Mouse (Mus musculus) kidney, adult 9 months (tissue): ENCODE measurements at regions not wholly inside any gene's neighbourhood (a gene's known extent, or its start where the extent isn't known, plus 50 kb on each side); places are given as distances from the start of the nearest gene placed in this dataset.

Source experiments
- DNase-seq: peaks from one replicate; pipeline ENCODE4 v3.0.0; 2022

- DNase-seq: no peak
These were observed 95.3 kb upstream of the Trpm1 start for GRCm38 (mm10) chr7:64058282-64058872.

- no peak for DNase-seq
These were observed 95.8 kb upstream of the Trpm1 start for GRCm38 (mm10) chr7:64057873-64058272.

GRCm38 (mm10) chr7:64056498-64056897, 97.1 kb upstream of the Trpm1 start:
- no peak for DNase-seq

GRCm38 (mm10) chr7:64054996-64055395, 98.6 kb upstream of the Trpm1 start:
- no peak for DNase-seq

DNA sequence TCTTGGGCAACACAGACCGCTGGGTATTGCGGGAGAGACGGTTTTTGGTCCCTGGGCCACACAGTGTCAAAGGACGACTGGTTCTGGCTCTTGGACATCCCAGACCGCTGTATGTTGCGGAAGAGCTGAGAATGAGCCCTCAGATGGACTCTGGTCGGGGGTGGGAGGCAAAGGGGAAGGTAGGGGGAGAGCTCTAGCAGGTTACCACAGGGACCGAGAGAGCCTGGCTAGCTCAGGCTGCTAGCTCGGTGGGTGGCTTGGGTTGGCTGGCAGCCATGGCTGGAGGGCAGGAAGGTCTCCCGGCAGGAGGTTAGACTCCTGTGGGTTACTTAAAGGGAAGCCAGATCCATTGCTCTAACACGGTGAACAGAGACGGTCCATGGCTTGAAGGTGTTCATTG, 99.9 kb upstream of the Trpm1 start:
- DNase-seq: no peak

- DNase-seq: peak; percentile 48
These were observed 101.2 kb upstream of the Trpm1 start for GRCm38 (mm10) chr7:64052400-64052799.

GRCm38 (mm10) chr7:64050826-64051401, 102.7 kb upstream of the Trpm1 start:
- no peak for DNase-seq

GRCm38 (mm10) chr7:64050246-64050645, 103.4 kb upstream of the Trpm1 start:
- peak; percentile 40 for DNase-seq

DNA sequence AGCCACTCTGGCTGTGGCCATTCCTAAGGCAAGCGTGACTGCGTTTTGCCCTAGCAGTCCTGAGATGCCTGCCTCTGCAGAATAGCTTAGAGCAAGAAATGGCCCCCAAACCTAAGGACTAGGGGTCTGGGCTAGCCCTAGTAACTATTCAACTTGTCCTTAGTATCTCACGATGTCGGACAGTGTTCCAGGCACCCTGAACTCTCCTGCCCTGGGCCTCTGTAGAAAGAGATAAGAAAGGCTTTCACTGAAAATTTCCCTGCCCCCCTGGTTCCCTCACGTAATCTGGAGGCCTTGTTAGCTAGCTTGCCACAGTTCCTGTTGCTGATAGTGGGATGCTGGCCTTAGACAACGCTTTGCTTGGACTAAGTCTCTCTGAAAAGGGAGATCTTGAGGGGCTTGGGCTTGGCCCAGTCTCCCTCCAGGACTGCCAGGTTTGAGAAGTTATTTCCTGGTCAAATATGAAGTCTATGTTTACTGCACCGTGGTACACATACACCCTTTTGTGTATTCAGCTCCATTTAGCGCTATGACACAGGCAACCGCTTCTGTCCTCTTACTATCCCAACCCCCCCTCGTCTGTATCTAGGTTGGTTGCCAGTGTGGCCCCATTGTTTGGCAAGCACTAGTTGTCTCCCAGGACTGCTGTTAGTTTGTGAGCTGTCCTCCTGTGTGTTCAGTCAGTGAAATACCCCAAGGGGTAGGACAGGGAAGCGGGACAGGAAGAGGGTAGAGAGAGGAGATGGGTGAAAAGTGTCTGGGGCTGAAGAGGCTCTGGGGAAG, 104.3 kb upstream of the Trpm1 start:
- no peak for DNase-seq

DNA sequence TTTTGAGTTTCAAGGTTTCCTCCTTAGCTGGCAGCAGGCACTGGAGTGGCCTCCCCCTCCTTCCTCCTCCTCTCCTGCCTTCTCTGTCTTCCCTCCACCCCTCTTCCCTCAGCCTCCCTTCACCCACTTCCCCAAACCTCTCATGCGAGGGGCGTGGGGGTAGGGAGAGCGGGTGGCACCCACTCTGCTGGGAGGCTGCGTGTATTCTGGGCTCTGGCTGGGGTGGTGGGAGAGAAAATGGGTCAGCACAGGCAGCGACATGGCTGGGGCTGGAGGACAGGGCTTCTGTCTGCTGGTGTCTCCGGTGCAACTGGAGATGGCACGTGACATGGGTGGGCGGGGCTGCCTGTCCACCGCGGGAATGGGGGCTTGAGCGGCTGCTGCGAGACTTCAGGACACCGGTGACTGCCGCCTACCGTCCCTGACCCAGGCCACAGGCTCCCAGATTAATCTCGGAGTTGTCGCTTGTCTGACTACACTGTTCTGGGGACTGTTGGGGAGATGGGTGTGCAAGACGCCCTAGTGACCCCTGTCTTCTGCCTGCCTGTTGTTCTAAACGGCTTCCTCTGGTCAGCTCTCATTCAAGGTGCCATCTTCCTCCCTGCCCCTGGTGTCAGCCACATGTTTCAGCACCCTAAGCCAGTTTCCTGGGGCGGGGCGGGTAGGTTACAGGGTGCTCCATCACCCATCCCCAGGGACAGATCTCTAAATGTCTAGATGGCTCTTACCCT, 105.0 kb upstream of the Trpm1 start:
- DNase-seq: no peak

DNA sequence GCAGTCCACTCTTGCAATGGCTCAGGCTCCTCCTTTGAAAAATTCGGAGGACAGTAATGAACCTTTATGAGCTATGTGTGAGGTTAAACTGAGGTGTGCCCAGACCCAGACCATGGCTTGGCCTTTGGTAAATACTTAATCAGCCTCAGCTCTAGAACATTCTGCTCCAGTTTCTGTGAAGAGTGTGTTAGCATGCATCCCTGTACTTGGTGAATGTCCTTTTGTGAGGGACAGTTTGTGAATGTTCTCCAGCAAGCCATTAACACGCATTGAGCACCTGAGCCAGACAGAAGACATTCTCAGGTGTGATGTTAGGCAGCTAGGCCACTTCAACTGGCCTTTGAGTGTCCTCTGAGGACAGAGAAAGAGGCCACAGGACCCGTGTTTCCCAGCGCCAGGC, 105.8 kb upstream of the Trpm1 start:
- no peak for DNase-seq

GRCm38 (mm10) chr7:64045292-64045691, 106.6 kb upstream of the Klf13 start:
- DNase-seq: no peak

DNA sequence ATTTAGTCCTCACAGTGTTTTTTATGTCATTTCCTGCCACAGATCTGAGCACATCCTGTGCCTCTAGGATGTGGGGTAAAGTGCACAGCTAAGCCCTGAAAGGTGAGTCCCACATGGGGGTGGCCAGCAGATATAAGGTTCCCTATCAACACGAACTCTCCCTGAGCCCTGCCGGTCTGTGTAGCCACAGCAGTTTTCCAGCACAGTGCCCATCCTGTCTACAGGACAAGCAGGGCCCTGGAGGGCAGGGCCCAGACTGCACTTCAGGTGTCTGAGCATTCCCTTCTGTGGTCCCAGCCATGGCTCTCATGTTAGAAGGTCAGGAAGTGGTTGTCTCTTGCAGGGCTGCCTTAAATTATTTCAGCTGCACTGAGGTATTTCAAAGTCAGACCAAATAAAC, 104.3 kb upstream of the Klf13 start:
- DNase-seq: no peak

DNA sequence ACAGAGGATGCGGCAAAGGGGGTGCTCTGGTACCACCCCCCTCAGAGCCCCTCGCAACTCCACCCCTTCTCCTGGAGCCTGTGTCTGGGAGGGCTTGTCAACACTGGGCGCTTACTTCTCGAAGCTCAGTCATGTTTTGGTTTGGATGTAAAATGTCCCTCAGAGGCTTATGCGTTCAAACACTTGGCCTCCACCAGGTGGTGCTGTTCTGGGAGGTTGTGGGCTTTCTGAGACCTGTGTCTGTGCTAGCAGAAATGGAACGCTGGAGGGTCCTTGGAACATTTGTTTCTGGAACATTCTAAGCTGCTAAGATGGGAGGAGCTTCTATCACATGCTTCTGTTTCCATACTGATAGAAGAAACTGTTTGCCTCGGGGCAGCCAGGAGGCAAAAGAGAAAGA, 102.6 kb upstream of the Klf13 start:
- DNase-seq: no peak

DNA sequence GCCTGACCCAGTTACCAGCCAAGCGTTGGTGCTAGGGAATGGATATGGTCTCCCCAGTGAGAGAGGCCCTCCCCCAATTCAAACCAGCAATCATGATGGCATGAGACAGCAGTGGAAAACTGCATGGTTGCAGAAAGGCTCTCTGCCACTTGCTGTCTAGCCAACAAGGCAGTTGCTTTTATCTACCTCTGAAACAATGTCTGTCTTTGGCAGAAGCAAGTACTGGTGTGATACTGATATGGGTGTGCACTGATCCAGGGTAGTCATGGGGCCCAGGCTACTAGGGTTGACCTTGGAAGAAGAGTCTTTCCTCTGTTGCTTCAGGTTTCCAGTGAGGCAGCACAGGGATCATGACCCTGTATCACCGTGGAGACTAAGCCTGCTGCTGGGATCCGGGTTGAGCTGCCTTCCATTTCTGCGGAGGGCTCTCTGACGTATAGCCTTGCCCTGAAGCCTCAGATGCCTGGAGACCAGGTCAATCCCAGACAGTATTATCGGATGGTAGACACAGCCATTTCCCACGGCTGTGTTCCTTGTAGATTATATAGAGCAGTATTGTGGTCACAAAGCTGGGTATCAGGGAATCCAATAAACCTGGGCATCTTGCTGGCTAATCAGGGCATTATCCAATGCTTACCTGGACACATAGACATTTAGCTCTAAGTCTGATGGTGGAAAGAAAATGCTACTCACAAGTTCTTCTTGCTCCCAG, 101.5 kb upstream of the Klf13 start:
- no peak for DNase-seq

DNA sequence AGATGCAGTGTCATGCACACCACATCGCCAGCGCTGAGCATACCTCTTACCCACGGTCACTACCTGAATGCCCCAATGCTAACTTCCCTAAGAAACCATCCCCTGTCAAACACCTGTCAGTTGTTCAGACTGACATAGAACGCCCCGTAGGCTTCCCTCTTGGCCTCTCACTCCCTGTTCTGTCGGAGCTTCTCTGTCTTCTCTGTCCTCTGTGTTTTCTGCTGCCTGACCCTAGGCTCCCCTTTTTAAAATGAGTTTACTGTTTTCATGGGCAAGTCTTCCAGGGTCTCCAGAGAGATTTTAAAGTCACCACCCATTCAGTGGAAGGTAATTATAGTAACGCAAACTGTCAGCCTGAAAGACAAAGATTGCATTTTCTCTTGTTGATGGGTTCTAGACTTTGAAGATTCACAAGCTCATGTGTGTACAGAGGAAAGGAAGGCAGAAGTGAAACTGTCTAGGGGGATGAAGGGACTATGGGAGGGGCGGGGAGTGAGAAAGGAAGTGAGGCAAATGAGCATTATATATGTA, 99.1 kb upstream of the Klf13 start:
- no peak for DNase-seq

GRCm38 (mm10) chr7:64036154-64036553, 97.4 kb upstream of the Klf13 start:
- no peak for DNase-seq

DNA sequence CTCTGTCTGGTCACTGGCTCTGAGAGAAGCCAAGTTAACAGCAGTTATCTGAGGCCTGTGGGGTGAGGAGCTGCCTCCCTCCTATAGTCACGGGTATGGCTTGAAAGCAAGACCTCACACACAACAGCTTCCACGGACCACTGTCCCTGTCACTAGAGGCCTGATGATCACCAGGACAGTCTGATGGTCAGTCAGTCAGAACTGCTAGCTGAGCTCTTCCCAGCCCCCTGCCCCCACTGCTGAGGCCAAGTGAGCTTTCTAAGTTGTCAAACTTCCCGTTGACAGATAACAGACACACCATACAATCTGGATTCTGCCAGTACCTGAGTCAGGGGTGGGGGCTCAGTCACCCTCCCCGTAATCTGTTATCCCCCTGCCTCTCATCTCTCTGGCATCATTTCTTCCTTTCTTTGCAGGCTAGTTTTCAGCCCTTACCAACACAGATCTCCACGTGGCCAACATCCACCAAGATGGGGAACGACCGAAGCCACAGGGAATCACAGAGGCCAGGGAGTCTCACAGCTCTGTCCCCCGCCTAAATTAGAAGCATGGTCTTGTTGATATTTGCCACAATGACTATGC, 96.4 kb upstream of the Klf13 start:
- DNase-seq: no peak

- DNase-seq: no peak
These were observed 95.8 kb upstream of the Klf13 start for GRCm38 (mm10) chr7:64034493-64034892.

DNA sequence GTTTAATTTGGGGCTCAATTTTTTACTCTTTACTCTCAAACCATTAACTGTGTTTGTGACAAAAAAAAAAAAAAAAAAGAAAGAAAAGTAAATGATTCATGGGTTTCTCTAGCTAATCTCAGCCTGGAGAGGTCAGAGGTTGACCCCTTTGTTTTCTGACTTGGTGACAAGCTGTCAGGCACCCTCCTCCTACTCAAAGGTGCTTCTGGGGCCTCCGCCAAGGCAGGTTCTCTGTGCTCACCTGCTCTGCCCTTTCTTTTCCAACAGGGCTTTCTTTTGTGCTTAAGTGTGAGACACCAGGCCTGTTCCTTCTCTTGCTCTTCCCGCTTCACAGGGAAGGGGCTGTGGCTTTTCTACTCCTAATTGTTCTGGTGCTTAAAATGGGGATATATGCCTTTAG, 94.7 kb upstream of the Klf13 start:
- DNase-seq: no peak

DNA sequence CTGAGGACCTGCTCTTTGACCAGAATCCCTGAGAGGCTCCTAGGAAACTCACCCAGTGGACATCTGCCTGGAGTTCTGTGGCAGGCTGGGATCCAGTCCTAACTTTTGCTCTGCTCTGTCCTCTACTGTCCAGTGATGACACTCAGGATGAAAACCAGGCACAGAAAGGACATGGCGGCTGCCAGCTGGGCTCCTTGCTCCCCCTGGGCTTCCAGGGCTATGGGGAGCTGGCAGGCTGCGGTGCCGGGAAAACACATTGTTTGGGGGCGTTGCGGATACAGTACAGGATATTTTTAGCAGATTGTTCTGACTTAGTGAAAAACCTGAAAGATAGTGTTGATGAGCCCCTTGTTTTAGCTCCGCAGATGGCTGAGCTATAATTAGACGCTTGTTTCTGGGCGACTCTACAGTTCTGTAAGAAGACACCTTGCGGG, 94.2 kb upstream of the Klf13 start:
- no peak for DNase-seq

GRCm38 (mm10) chr7:64030650-64031049, 91.9 kb upstream of the Klf13 start:
- DNase-seq: no peak
